Mouse (Mus musculus) hindbrain, embryonic 12.5 days (tissue): ENCODE measurements around the gene Ctdsp2. TPM values are rescaled to one million over a fixed set of nuclear protein-coding genes. Genes with fewer than 3 reads are reported as not detected.

Source experiments
- ATAC-seq: fragments of 200-750 bp; cut with Nextera tagmentation; 2 replicates; pipeline ENCODE4 v1.8.0; 2017; ENCODE audit warnings: moderate TSS enrichment; ENCODE audit not compliant: low FRiP score
- H3K27ac ChIP-seq: fragments of 300-500 bp; sonication (generic); 2 replicates; pipeline ENCODE4 v1.5.1; 2016; ENCODE audit warnings: mild to moderate bottlenecking
- H3K27me3 ChIP-seq: fragments of 300-500 bp; sonication (generic); 2 replicates; pipeline ENCODE4 v1.6.1; 2016; ENCODE audit warnings: mild to moderate bottlenecking
- H3K36me3 ChIP-seq: fragments of 300-500 bp; sonication (generic); 2 replicates; pipeline ENCODE4 v1.6.1; 2016; ENCODE audit warnings: mild to moderate bottlenecking
- H3K4me1 ChIP-seq: fragments of 300-500 bp; sonication (generic); 2 replicates; pipeline ENCODE4 v1.6.1; 2016
- H3K4me2 ChIP-seq: fragments of 300-500 bp; sonication (generic); replicated peaks from 2 replicates; pipeline ENCODE4 v1.6.1; 2016; ENCODE audit warnings: mild to moderate bottlenecking
- H3K4me3 ChIP-seq: fragments of 300-500 bp; sonication (generic); 2 replicates; pipeline ENCODE4 v1.5.1; 2016; ENCODE audit warnings: mild to moderate bottlenecking
- H3K9ac ChIP-seq: fragments of 300-500 bp; sonication (generic); 2 replicates; pipeline ENCODE4 v1.6.1; 2016; ENCODE audit warnings: mild to moderate bottlenecking, moderate library complexity
- H3K9me3 ChIP-seq: fragments of 300-500 bp; sonication (generic); replicated peaks from 2 replicates; pipeline ENCODE4 v1.6.1; 2016; ENCODE audit warnings: mild to moderate bottlenecking
- WGBS: fragments of 180-500 bp; shearing (Covaris S2); methylation state at CpG from one replicate; pipeline ENCODE4 v1.1.7; 2016; 5-methylcytosine and 5-hydroxymethylcytosine counted together
- polyA plus RNA-seq: library from polyadenylated mRNA; unstranded; fragments of >200 nt; fragmentation: Nextera tagmentation; extraction: Ambion mirVana; gene quantifications from 2 replicates; pipeline ENCODE4 v1.2.1, GENCODE M21; 2016

Gene Ctdsp2
- polyA plus RNA-seq, 1 experiment from 2014 or later = 50.5 TPM

DNA sequence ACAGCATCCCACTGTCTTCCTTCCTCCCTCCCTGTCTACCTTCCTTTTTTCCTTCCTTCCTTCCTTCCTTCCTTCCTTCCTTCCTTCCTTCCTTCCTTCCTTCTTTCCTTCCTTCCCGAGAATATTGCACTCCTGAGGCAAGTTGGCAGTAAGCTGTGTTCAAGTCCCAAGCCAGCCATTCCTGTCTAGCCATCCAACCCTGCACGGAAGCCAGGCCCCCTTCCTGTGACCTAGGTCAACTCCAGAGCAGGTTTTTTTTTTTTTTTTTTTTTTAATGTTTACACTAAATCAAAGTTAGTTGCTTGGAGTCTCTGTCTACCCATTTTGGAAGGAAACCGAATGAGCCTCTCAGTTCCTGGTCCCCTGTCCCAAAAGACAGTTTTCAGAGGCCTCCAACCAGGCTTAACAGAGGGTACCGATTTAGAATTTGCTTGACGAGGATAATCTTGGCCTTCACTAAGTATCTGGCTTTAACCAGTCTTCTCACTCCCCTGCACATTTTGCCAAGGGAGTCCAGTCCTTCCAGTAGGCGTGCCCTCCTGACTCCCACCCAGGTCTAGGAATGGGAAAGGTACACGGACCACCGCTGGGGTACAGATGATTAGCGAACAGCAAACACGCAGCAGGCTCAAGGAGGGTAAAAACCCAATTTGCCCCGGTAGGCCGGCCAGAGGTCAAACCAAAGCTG, 7.0 kb upstream of the Ctdsp2 start:
- peak overlapping the region; percentile 41 for H3K4me2 ChIP-seq
- H3K36me3 ChIP-seq = no peaks in the 10 kb centered on the region
- no peaks in the 10 kb centered on the region for H3K9me3 ChIP-seq
- ATAC-seq = no peak
- 6% methylated on average over 12 of the region's 12 CpGs for WGBS
- H3K27me3 ChIP-seq = peaks cover 48% of the 10 kb centered on the region
- H3K4me1 ChIP-seq = peaks cover 17% of the 10 kb centered on the region
- H3K27ac ChIP-seq = peak overlapping the region; percentile 23; the same call in 1 of the 2 replicates
- H3K4me3 ChIP-seq = 0 out of 2 replicates have a peak overlapping the region, but pooled peaks have one; percentile 0
- H3K9ac ChIP-seq = no peak overlapping the region

DNA sequence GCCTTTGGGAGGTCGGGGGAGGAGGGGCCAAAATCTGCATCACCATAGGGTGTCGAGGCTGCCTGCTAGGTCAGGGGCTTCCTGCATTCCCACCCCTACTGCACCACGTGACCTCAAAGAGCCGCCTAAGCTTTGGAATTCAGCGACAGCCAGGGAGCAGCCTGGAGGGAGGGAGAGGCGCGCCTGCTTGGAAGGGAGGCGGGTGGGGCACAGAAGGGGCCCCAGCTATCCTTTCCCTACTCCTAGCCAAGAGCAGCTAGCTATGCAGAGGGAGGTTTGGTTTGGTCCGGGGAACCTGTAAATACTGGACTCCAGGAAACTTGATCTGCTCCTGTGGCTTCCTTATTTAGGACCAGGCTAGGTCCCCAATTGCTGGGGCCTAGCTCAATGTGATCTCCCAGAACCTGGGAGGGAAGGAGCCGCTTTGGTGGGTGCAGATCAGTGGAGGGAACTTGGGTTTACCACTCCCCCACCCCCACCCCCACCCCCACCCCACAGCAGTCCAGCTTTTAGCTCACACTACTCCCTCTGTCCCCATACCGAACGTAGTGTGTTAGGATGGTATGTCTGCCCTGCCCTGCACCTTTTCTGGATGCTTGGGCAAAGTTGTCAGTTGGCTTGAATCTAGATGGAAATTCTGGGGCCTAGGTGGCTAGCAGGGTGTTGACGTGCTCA, 6.3 kb upstream of the Ctdsp2 start:
- no peaks in the 10 kb centered on the region for H3K36me3 ChIP-seq
- H3K4me1 ChIP-seq = peaks cover 15% of the 10 kb centered on the region
- no peaks in the 10 kb centered on the region for H3K9me3 ChIP-seq
- ATAC-seq = peak; percentile 67
- WGBS = 5% methylated on average over 13 of the region's 13 CpGs
- H3K27me3 ChIP-seq = peaks cover 48% of the 10 kb centered on the region
- no peak overlapping the region for H3K9ac ChIP-seq
- H3K27ac ChIP-seq = no peak overlapping the region
- peak overlapping the region; percentile 0; the same call in 1 of the 2 replicates for H3K4me3 ChIP-seq
- peak overlapping the region; percentile 41 for H3K4me2 ChIP-seq

DNA sequence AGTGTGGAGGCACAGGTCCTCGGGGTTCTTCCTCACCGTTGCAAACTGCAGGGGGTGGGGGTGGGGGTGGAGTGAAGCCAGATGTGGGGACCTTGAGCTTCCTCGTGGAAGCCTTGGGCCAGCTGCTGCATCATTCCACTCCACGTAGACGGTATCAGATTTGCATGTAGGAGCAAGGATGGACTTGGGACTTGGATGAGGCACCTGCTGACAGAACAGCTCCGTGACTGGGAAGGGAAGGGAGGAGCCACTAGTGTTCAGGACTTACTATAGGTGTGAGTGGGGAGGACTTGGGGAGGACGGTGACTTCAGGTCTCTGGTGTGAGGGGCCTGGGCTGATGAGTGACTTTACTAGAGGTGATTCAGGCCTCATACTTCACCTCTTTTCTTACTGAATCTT, 5.5 kb upstream of the Ctdsp2 start:
- Histone ChIP-seq H3K9ac (no peak overlapping the region), H3K27me3 (peaks cover 48% of the 10 kb centered on the region), H3K4me2 (no peak overlapping the region), H3K4me1 (peaks cover 18% of the 10 kb centered on the region), H3K27ac (no peak overlapping the region), H3K36me3 (no peaks in the 10 kb centered on the region), H3K9me3 (no peaks in the 10 kb centered on the region), H3K4me3 (no peak overlapping the region)
- WGBS = 30% methylated on average over 7 of the region's 7 CpGs
- ATAC-seq = no peak

DNA sequence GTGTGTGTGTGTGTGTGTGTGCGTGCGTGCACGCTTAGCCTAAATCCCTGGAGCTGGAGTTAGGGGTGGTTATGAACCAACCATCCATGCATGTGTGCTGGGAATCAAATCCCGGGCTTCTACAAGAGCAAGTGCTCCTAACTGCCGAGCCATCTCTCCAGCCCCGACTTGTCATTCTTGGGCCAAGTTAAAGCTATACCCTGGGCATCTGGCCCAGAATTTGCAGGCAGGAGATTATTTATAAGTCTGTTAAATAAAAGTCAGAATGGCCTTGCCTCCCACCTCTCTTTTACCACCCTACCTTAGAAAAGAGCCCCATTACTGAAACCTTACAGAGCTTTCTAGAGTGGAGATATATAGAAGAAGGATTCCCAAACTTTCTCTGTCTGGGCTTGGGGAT, 2.8 kb upstream of the Ctdsp2 start:
- Histone ChIP-seq H3K4me3 (no peak overlapping the region), H3K4me1 (peaks cover 24% of the 10 kb centered on the region), H3K9ac (no peak overlapping the region), H3K36me3 (no peaks in the 10 kb centered on the region), H3K27ac (no peak overlapping the region), H3K9me3 (no peaks in the 10 kb centered on the region), H3K27me3 (peaks cover 43% of the 10 kb centered on the region), H3K4me2 (no peak overlapping the region)
- 86% methylated on average over 6 of the region's 6 CpGs for WGBS
- ATAC-seq = no peak

DNA sequence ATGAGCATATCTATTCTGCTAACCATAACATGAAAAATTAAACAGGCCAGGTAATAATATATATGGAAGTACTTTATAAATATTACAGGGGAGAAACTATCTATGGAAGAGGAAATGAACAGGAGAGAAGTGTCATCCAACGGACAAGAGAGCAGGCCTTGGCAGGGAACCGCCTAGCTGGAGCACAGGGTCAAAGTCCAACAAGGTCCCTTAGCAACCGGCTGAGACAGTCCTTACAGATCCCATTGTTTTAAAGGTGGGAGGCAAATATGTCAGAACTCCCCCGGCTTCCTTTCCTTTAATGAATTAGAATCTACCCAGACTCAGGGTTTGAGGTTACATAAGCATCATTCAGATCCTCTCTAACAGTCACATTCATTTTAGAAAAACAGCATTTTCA, 1.4 kb upstream of the Ctdsp2 start:
- 33% methylated on average over 4 of the region's 4 CpGs for WGBS
- H3K27ac ChIP-seq = no peak overlapping the region
- peaks cover 35% of the 10 kb centered on the region for H3K27me3 ChIP-seq
- H3K9me3 ChIP-seq = no peaks in the 10 kb centered on the region
- no peaks in the 10 kb centered on the region for H3K36me3 ChIP-seq
- H3K4me3 ChIP-seq = no peak overlapping the region
- peaks cover 32% of the 10 kb centered on the region for H3K4me1 ChIP-seq
- H3K9ac ChIP-seq = no peak overlapping the region
- H3K4me2 ChIP-seq = no peak overlapping the region
- no peak for ATAC-seq

DNA sequence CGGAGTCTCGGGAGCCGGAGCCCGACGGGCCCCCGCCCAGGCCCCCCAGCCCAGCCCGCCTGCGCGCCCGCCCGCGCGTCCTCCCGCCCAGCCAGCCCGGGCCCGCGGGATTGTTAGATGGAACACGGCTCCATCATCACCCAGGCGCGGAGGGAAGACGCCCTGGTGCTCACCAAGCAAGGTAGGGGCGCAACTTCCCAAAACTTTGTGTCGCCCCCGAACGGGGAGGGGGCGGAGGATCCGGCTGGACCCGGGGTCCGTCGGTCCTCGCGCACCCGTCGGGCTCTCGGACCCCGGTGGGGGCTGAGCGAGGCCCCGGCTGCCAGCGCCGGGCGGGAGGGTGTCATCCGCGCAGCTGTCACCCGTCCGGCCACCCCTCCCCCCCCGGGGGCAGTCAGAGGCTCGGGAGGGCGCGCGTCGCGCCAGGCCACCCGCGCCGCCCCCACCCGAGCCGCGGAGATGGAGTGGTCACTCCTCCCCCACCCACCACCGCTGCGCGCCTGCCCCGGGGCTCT, 661 bp downstream of the Ctdsp2 start:
- no peaks in the 10 kb centered on the region for H3K36me3 ChIP-seq
- H3K4me3 ChIP-seq = peak overlapping the region; percentile 82
- peak overlapping the region; percentile 95 for H3K9ac ChIP-seq
- no peaks in the 10 kb centered on the region for H3K9me3 ChIP-seq
- peak overlapping the region; percentile 99 for H3K27ac ChIP-seq
- peak; percentile 12 for ATAC-seq
- peak overlapping the region; percentile 64 for H3K4me2 ChIP-seq
- H3K4me1 ChIP-seq = peaks cover 44% of the 10 kb centered on the region
- 1% methylated on average over 28 of the region's 62 CpGs for WGBS
- peaks cover 21% of the 10 kb centered on the region for H3K27me3 ChIP-seq

DNA sequence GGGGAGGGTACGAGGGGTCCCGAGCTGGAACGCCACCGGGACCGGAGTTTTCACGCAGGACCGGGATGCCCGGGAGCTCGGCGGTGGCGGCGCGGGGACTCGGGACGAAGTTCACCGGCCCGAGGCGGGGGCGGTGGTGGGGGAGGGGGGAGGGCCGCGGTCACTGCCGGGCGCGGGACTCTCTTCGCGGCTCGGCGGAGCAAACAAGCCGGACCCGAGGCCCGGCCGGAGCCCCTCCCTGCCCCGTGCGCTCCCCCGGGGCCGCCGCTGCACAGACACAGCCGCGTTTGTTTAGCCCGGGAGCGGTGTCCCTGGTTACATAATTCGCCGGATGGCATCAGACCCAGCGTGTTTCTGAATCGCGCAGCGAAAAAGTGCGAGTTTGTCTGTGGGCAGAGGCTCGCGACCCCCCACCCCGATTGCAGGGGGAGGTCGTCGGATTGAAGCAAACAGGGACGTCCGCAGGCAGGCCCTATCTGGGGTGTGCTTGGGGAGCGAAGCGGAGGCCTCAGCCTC, 1.2 kb downstream of the Ctdsp2 start:
- Histone ChIP-seq H3K4me2 (peak overlapping the region; percentile 64), H3K9me3 (no peaks in the 10 kb centered on the region), H3K9ac (peak overlapping the region; percentile 95), H3K36me3 (no peaks in the 10 kb centered on the region), H3K27ac (peak overlapping the region; percentile 99), H3K27me3 (peaks cover 19% of the 10 kb centered on the region), H3K4me1 (peaks cover 49% of the 10 kb centered on the region), H3K4me3 (peak overlapping the region; percentile 82)
- peak; percentile 0; the same call in 1 of the 2 replicates for ATAC-seq
- WGBS = under 1% methylated on average over 45 of the region's 57 CpGs

DNA sequence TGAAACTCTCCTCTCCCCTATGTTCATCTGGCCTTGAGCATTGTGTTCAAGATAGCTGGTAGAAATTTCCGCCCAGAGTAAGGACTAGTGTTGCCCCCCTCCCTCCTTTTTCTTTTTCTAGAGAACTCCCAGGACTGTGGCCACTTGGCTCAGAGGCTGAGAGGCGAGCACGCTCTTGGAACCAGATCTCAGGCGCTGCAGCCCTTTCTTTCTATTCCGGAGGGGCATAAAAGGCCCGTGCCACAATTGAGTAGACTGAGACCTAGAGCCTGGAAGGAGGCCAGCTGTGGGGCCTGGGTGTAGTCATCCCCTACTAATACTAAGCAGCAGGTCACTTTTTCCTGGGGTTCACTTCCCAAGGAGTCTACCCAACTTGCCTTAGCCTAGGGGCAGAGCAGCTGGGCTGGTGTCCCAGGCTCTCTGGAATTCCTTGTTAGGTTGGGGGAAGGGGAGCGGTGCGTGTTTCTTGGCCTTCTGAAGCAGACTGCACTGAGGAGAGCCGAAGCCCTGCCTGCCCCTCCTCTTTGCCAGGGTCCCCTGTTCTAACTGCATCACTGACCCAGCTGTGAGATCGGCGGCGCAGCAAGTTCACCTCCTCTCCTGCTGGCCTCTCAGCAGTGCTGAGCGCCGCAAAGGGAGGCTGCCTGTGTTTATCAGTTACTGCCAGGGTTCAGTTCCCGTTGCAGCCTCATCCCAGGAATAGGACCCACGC, 1.9 kb downstream of the Ctdsp2 start:
- WGBS = 3% methylated on average over 14 of the region's 16 CpGs
- Histone ChIP-seq H3K4me3 (peak overlapping the region; percentile 82), H3K9ac (peak overlapping the region; percentile 95), H3K36me3 (no peaks in the 10 kb centered on the region), H3K9me3 (no peaks in the 10 kb centered on the region), H3K4me2 (peak overlapping the region; percentile 64), H3K4me1 (peaks cover 56% of the 10 kb centered on the region), H3K27ac (peak overlapping the region; percentile 99), H3K27me3 (peaks cover 14% of the 10 kb centered on the region)
- ATAC-seq = 0 out of 2 replicates have a peak, but pooled peaks have one; percentile 1

DNA sequence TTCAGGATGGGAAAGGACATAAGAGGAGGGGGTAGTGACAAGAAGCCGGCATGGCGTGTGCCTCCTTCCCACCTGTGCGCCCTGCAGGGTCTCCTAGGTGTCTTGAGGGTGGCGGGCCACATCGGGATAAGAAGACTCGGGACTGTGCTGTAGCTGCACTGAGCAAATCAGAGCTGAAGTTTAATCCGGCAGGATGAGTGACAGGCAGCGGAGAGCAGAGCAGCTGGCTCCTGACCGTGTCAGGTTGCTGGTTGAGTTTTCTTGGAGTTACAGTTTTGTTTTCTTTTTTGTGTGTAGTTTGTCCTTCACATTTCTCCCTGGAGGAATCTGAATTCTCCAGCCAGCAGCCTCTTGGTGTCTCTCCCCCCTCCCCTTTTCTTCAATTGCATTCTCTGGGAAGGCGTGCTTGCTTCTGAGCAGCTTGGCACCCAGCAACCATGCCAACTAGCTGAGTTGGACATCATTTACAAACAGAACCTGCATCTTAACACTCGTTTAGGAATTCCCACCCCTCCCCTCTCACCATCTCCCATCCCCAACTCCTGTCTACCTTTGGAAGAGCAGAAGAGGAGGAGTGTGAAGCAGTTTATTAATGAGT, 2.5 kb downstream of the Ctdsp2 start:
- H3K27ac ChIP-seq = peak overlapping the region; percentile 99

DNA sequence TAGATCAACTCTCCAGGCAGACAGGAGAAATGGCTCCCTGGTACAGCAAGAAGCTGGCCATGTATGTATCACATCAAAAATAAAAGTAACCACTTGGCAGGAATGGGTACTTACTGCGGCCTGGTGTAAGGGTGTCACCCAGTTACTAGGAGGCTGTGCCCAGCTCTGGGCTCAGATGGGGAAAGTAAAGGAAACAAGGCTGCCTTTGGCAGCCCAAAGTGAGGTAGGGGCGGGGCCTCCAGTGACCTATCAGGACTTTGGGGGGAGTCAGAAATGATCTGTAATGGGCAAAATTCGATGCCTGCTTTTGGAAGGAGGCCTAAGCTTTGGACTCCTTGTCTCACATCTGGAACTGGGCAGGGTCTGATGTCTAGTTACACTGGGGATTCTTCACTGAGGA, 3.2 kb downstream of the Ctdsp2 start:
- Histone ChIP-seq H3K9me3 (no peaks in the 10 kb centered on the region), H3K27me3 (peaks cover under 1% of the 10 kb centered on the region; the same call in 1 of the 2 replicates), H3K4me1 (peaks cover 68% of the 10 kb centered on the region), H3K9ac (no peak overlapping the region), H3K36me3 (no peaks in the 10 kb centered on the region), H3K4me3 (peak overlapping the region; percentile 82; the same call in 1 of the 2 replicates), H3K4me2 (peak overlapping the region; percentile 64), H3K27ac (no peak overlapping the region)
- ATAC-seq = no peak
- WGBS = 74% methylated on average over 3 of the region's 3 CpGs

More for the DNA sequence above, 2.5 kb downstream of the Ctdsp2 start:
- peaks cover 7% of the 10 kb centered on the region for H3K27me3 ChIP-seq
- no peak for ATAC-seq
- H3K9me3 ChIP-seq = no peaks in the 10 kb centered on the region
- H3K4me1 ChIP-seq = peaks cover 60% of the 10 kb centered on the region
- H3K9ac ChIP-seq = peak overlapping the region; percentile 95
- 6% methylated on average over 11 of the region's 11 CpGs for WGBS
- H3K36me3 ChIP-seq = no peaks in the 10 kb centered on the region
- peak overlapping the region; percentile 64 for H3K4me2 ChIP-seq
- H3K4me3 ChIP-seq = peak overlapping the region; percentile 82

DNA sequence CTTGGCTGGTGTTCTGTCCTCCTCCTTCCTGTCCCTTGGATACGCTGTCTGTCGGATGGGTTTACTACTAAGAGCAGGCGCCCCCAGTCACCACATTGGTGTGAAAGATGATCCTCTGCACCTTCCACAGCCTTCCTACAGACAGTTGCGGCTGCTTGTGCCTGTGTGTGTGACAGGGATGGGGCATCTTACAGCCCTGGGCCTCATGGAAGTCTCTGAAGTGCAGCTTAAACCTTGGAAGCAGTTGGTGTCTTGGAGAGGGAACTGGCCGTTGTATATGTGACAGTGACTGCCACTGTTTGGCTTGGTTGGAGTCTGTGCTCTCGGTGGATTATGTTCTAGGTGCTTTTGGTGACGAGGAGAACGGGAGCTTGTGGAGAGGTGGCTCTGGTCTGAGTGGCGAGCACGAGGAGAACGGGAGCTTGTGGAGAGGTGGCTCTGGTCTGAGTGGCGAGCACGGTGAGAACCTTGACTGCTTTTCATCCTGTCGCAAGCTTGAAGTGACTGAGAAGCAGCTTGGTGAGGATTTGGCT, 4.7 kb downstream of the Ctdsp2 start:
- Histone ChIP-seq H3K4me3 (no peak overlapping the region), H3K36me3 (peaks cover 3% of the 10 kb centered on the region; the same call in 1 of the 2 replicates), H3K4me1 (peaks cover 79% of the 10 kb centered on the region), H3K4me2 (peak overlapping the region; percentile 64), H3K27ac (no peak overlapping the region), H3K9me3 (no peaks in the 10 kb centered on the region), H3K9ac (0 out of 2 replicates have a peak overlapping the region, but pooled peaks have one; percentile 18), H3K27me3 (no peaks in the 10 kb centered on the region)
- ATAC-seq = no peak
- WGBS = 62% methylated on average over 14 of the region's 14 CpGs
